Mouse (Mus musculus): ENCODE data around the gene Picalm. TPM values are rescaled to one million over a fixed set of nuclear protein-coding genes. Genes with fewer than 3 reads are reported as not detected.

Gene Picalm
- total RNA-seq (2021), result 10 to 100 TPM; 72.1 to 94.6 TPM
- long read RNA-seq, experiment 1, full-length matches to known transcripts, result 8 of 36 reads
- long read RNA-seq, experiment 1, partial matches to known transcripts, result 17 of 36 reads
- long read RNA-seq, experiment 1, other reads (novel, unspliced or antisense), result 11 of 36 reads
- long read RNA-seq, experiment 2, partial matches to known transcripts, result 8 of 27 reads
- long read RNA-seq, experiment 2, other reads (novel, unspliced or antisense), result 17 of 27 reads

DNA sequence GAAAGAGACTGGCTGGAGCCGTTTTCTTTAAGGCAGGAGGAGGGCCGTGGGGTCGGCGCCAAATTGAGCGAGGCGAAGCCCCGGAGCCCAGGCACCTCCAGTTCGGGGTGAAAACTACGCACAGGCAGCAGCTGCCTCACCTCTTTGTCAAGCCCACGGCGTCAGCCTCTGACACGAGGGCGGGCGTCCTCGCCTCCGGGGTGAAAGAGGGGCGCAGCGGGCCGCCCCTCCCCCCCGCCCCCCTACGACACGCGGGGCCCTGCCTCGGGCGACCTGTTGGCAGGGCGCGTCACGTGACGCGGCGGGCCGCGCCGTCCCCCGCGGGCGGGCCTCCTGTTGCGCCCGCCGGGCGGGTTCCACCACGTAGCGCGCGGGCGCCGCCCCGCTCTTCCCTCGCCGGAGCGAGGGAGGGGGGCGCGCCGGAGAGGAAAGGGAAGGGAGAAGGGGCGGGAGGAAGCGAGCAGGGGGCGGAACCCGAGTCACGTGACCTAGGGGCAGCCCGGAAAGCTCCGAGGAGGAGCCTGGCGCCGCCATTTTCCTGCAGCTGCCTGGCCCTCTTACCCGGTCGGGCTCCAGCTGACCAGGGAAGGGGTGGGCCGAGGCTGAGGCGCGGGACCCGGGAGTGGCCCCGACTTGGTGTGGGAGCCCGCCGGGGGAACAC is at the start of gene Picalm:
Gene Picalm, plus strand, starts transcription at position 482 of the 661 bp plus-strand sequence.
- DNase-seq (ENCODE audit: low spot score), result peak; percentile 99

DNA sequence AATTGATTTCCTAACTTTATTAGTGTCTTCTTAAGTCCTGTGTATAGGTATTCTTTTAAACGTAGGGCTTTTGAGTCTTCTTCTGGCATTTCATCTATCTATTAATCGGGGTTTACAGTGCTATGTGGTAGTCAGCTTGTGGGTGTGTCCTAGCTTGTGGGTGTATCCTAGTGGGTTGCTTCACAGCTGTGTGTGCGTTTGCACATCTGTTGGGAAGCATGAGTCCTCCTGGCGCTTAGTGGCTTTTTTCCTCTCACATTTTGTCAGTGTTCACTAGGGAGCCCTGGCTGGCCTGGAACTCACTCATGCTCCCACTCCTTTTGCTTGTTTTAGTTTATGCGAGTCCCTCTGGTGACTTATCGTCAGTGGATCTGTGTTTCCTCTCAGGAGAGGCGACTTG is 46.2 kb upstream of the Picalm start:
- DNase-seq (ENCODE audit: low spot score), result peak; percentile 42

DNA sequence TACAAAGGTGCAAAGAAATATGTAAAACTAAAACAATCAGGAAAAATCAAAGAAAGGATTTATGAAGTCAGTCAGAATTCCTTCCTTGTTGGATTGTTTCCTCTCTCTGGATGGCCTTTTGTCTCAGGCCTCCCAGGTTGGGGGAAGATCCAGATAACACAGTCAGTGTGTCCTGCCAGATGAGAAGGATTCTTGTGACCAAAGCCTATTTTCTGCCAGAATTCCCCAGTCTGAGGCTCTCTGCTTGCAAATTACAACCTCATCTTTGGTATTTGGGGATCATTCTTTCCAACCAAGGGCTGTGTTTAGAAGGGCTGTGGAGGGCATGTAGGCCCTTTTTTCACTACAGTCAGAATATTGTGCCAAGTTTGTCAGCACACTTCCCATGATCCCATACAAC is 45.5 kb upstream of the Picalm start:
- DNase-seq (ENCODE audit: low spot score), result peak; percentile 31

DNA sequence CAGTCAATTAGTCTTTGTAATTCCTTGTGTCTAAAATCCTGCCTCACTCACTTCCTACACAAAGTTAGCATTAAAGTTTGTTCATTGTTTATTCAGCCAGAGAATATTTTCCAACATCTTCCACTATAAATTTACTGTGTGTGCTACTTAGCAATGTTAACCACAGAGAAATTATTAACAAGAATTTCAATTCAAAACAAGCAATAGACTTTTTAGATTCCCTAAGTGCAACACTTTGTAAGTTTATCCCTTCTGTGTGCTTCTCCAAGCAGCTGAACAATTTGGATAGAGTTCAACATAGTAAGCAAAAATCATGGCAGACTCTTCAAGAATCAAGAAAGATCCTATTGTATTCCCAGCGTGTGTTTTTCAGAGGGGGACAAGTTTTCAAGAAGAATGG is 44.3 kb upstream of the Picalm start:
- DNase-seq (ENCODE audit: low spot score), result no peak

DNA sequence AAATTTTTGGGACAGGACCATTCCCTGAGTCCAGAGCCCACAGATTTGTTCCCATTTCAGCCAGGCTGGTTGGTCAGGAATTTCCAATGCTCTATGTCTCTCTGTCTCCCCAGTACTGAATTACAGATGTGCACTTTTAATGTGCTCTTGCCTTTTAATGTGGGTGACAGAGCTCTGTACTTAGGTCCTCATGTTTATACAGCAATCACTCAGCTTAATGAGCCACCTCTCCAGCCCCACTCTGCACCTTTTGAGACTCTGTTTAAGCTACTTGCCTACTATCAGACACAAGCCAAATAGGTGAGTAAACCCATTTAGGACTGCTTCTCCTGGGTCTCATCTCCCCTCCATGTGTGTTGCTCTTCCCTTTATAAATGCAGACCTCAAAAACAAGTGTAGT is 43.2 kb upstream of the Picalm start:
- no peak for DNase-seq (ENCODE audit: low spot score)

DNA sequence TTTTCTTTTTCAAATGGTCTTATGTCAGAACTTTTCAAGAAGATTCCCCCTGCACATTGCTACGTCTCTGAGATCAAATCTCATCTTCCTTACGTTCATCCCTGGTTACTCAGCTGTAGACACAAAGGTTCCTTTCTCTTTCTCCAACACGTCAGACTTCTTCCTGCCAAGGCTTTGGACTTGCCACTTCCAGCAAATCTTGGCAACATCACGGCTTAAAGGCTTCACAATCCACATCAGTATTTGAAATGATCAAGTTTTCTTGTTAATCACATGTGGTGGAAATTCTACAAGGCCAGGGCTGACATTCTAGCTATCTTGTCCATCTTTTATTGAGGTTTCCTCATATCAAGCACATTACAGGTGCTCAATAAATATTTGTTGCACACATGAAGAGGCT is 39.0 kb upstream of the Picalm start:
- peak; percentile 28 for DNase-seq (ENCODE audit: low spot score)

DNA sequence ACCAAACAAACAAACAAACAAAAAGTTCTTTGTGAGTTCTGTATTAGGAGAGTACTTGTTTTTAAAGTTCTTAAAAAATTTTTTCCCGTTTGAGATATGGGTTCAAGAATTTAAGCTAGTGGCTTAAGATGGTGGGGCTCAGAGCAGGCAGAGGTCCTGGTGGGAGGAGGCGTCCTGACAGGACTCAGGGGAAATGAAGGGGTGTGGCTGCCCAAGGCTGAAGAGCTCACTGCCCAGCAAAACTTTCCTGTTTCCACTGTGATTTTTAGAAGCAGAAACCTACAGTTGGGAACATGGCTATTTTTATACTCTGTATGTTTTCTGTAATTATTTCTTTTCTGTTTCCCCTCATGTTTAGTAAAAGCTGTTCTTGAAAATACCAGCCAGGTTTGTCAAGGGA is 38.3 kb upstream of the Picalm start:
- DNase-seq (ENCODE audit: low spot score), result peak; percentile 32

DNA sequence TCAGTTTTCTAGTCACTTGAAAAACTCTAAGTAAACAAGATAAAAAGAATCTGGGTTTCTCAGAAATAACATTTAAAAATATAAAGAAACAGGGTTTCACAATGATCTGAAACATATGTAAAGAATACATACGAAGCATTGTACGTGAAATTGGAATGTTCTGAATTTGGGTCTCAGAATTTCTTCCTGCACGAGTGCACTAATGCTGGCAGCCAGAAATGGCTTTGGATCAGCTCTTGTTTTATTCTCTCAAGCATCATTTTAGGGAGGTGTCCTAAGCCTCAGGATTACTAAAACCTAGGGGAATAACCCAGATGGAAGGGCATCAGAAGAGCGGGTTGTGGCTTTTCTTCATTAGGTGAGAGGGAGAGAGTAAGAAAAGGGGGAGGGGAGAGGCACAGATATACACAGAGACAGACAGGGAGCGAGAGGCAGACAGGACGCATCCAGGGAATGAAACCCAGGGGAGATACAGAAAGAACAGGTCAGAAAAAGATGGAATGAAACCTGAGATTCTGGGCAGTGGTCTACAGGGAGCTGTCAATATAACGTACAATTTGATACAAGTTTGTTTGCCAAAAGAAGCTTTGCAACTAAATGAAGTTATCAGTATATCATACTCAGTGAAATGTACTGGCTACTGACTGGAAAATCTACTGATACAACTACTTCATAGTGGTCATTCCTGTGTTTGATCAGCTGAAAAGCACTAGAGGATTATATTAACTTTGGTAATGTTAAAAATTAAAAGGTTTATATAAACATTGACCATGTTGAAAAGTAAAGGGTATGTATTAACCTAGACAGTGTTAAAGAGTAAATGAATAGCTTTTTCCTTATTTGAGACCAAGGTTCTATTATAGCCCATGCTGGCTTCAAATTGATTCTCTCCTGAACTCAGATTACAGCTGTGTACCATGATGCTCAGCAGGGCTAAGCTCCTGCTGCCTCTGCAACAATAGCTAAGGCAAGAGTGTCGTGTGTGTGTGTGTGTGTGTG is 37.3 kb upstream of the Picalm start:
- no peak for DNase-seq (ENCODE audit: low spot score)

DNA sequence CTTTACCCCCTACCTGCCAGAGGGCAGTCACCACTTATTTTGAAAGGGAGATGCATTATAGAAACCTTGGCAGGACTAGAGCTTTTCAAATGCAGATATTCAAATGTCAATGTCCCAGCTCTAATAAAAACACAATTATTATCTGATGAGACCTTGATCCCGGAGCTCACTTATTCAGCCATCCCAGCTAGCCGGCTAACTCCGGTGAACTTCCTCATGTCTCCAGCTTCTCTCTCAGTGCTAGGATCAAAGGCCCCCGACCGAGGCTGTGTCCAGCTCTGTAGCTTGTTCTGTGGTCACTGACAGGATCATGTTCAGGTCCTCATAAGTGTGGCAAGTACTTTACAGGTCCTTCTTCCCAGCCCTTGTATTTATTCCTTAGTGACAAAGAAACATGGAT is 34.9 kb upstream of the Picalm start:
- no peak for DNase-seq (ENCODE audit: low spot score)

DNA sequence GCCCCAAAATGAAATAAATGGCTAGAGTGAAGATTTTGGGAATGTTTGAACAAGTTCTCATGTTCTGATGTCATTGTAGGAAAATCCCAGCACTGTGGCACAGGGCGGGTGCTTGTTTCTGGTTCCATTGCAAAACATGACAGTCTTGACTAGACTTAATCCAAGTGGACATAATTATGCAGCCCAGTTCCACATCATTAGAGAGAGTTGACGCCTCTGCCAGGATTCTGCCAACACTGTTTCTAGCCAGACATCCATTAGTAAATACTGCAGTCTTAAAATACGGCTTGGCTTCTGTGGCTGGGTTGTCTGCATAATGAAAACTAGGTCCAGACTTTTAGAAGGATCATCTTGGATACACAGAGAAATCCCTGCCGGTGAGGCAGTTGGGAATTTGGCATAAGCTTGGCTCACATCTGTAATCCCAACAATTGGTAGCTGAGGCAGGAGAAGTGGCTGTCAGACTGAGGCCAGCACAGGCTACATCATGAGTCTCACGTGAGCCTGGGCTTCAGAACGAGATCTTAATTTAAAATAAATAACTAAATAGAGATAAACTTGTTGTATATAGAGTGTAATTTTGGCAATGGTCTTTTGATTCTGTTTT is 34.1 kb upstream of the Picalm start:
- peak; percentile 42 for DNase-seq (ENCODE audit: low spot score)

DNA sequence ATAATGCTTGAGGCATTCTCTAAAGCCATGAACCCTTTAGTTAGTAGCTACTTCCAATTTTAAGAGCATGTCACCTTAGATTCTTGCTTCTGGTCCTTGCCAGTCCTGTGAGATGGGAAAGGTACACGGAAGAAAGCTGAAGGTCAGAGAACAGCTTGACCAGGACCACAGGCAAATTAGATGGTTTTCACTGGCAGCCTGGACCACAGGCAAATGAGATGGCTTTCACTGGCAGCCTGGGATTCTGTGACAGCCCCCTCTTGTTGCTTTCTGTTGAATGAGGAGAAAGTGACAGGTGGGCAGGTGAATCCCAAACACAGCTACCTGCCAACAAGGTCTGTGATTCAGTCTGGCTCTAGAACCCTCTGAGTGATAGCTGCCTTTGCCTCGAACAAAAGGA is 33.4 kb upstream of the Picalm start:
- no peak for DNase-seq (ENCODE audit: low spot score)

DNA sequence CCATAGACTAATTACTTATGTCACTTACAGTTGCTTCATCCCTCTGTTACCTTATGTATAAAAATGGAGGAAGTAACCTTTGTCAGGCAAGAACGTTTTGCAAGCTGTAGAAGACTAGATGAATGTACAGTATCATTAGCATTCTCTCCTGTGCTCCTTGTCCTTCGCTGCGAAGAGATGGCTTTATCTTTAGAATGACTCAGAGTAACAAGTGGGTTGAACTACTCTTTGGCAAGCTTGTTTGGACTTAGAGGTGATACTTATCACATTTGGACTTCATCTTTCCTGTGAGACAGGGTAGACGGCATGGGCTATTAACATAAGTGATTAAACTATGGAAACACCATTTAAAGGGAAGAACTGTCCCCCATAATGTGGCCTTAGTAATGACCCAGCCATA is 31.8 kb upstream of the Picalm start:
- no peak for DNase-seq (ENCODE audit: low spot score)

DNA sequence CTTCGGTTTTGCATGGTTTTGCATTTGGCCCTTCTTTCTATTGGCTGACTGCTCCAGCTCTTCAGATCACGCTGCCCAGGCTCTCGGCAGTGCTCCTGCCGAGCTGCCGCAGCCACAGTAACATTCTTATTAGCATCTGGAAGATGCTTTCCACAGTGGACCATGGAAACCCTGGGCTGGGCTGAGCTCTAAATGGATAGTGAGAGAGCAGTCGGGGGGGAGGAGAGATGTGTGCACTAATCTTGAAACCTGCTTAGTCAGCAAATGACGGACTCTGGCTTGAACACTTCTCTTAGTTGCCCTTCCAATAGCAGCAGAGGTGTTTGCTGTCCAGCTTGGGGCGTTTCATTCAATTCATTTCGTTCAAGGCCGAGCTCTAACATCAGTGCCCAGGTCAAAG is 30.8 kb upstream of the Picalm start:
- no peak for DNase-seq (ENCODE audit: low spot score)

DNA sequence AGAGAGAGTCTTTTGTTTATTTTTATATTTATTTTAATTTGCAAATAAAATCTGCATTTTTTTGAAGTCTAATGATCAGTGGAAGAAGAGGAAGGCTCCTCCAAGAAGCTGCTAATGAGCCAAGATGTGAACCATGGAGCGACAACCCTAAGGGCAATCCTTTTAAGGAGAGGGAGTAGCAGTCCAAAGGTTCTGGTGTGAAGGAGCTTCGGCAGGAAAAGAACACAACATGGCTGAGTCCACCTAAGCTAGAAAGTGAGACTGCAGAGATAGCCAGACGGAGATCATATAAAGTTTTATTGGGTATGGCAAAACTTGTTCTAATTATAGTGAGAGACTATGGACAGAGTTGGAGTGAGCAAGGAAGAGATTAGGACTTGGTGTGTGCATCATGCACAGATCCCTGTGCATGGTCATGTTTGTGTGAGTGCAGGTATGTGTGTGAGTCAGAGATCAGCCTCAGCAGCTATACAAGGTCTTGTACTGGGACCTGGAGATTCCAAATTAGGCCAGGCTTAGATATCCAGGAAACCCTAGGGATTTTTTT is 29.3 kb upstream of the Picalm start:
- no peak for DNase-seq (ENCODE audit: low spot score)

DNA sequence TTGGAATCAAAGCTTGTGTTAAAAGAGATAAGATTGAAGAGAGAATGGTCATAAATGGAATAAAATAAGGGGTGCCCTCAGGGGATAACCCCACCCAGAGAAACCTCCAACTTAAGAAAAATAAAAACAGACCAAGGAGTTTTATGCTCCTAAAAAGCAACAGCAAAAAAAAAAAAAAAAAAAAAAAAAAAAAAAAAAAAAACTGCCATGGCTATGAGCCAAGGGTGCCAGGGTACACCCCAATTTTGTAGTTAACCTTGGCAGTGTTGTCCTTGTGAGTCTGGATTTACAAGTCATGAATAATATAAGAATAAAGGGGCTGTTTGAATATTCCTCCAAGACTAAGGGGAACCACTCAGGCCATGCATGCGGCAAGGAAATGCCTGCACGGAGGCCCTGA is 13.9 kb upstream of the Picalm start:
- no peak for DNase-seq (ENCODE audit: low spot score)

DNA sequence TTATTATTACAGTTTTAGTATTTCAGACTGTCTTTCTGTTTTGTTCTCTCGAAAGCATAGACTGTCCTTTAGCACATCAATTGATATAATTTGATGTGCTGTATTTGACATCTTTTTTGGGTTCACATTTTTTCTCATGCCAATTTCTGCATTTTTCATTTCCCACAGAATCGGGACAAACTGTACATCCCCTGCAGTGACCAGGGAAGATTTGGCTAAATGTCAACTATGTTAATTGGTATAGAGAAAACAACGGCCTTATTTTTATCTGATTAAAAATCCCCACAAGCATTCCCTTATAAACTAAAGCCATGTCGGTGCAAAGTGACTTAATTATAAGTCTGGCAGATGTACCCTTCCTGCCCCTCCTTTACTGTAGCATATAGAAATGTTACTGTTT is 9.9 kb upstream of the Picalm start:
- no peak for DNase-seq (ENCODE audit: low spot score)

DNA sequence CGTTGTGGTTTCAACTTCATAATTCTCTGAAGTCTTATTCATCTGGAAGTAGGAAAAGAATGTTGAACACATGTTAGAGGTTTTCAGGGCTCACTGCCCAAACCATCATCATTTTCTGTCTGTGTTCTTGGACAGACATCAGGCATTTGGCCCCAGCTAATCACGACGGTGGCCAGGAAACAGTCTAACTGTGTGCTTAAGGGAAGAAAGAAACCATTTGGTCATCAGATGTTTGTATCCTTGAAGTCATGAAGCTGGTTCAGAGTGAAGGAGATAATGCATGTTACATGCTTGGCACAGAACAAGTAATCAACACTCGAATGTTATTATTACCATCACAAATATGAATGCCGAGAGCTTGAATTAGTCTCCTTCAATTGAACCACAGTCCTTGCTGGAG is 5.0 kb upstream of the Picalm start:
- peak; percentile 49 for DNase-seq (ENCODE audit: low spot score)

DNA sequence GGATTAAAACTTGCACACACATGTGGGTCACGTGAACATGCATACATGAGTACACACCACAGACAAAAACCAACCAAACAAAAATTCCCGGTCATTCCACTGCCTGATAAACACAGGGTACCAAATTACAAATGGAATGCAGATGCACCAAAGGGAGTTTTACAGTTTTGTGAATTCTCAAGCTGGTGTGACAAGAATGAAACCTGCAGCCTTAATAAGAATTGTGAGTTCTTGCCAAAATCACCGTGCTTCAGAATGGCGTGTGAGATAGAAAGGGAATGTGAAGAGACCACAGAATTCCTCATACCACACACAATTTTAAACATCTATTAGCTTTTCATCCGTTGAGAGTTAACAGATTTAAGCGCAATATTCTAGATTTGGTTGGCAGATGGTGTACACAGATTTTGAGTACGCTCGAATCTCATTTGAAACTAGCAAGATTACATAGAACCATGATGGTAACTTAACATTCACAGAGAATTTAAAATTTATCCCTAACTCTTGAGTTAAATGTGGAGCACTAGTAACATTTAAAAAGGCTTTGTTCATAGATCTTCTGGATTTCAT is 1.3 kb upstream of the Picalm start:
- no peak for DNase-seq (ENCODE audit: low spot score)

DNA sequence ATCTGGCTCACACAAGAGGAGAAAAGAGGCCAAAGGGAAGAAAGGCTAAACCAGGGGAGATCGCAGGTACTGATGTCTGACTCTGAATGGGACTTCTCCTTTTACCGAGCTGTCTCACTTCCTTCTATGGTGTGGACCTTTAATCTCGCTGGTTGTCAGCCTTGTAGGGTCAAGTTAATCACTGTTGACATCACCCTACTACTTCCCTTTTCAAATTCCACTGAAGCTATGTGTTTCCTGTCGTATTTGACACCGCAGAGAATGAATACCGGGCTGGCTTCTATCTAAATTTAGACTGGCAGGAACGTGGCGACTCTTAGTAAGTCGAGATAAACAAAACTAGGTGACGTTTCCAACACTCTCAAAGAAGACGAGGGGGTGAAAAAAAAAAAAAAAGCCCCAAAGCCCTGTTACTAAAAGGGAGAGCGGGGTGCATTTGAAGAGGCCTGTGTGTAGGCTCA is 712 bp upstream of the Picalm start:
- DNase-seq (ENCODE audit: low spot score), result peak; percentile 67

DNA sequence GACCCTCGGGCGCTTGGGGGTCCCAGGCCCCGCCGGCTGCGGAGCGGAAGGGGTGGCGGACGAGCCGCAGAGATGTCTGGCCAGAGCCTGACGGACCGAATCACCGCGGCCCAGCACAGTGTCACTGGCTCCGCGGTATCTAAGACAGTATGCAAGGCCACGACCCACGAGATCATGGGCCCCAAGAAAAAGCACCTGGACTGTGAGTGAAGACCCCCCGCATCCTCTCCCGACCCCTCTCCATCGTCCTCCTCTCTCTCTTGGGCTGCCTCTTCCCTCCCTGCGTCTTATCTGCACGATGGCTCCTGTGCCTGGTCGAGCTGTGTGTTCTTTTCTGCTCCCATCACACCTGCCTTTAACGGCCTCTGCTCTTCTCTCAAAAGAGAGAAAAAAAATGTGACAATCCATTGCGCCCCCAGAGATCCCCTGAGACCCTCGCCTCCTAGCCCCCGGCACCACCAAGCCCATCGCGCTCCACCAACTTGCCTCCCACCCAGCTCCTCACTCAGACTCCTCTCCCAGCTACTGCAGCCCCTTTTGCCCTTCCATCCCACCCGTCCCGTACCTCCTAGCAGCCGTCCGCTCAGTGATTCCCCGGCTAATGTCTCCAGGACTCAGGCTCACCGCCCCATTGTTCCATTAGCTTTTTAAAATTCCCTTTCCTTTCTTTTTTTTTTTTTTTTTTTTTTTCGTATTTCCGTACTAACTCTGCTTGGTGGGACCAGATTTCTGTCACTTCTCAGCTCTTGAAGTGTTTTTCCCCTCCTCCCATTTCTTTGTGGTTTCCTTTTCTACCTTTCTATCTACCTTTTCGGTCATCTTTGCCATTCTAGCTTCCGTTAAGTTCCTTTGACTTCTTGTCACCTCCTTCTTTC is 725 bp downstream of the Picalm start:
- peak; percentile 24 for DNase-seq (ENCODE audit: low spot score)
